26 mouse cellular contexts compared by ENCODE assay signal in the genomic region with DNA sequence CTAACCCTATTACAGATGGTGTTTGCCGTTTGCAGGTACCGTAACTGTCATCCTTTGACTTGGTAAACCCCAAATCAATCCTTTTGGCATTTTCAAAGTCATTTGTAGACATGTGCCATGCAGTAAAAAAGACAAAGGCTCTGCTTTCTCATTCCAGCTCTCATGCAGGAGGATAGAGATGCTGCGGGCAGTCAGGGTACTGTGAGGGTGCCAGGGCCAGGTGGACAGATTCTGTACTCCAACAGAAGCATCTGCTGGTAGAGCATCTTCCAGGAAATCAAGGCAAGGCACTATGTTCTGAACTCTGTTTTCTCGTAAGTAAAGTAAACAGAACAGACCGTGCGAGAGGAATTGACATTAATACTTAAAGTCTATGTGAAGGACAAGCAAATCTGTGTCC.
"Had no signal": no experiment of that assay in that cellular context is flagged by ENCODE, and none has a peak within 500 bp of the region (broad histone marks: within the 10 kb centered on the region; RNA-seq: fewer than 3 reads in every experiment).

No protein-coding gene starts in this region.

- H3K4me2 ChIP-seq: embryonic facial prominence, embryonic 12.5 days; embryonic facial prominence, embryonic 13.5 days; embryonic facial prominence, embryonic 15.5 days; forebrain, embryonic 12.5 days; forebrain, embryonic 13.5 days; forebrain, embryonic 15.5 days had no signal

- H3K27me3 ChIP-seq: embryonic facial prominence, embryonic 12.5 days; embryonic facial prominence, embryonic 13.5 days; embryonic facial prominence, embryonic 15.5 days; forebrain, embryonic 12.5 days; forebrain, embryonic 13.5 days; forebrain, embryonic 15.5 days had no signal

- DNase-seq: cerebellum, adult 8-10 months; cerebellum, adult 9-10 months; cerebellum, adult 9-11 months; cerebellum, postnatal 36 days; embryo, embryonic 11 days; forebrain, postnatal 0 days; gastrocnemius, adult 2 months; gastrocnemius, postnatal 10 days; gastrocnemius, postnatal 14 days; gastrocnemius, postnatal 25 days; gastrocnemius, postnatal 36 days; heart, adult 11 months; heart, adult 18-20 months; heart, adult 2 months had no signal

- H3K9ac ChIP-seq: embryonic facial prominence, embryonic 12.5 days; embryonic facial prominence, embryonic 13.5 days; embryonic facial prominence, embryonic 15.5 days; forebrain, embryonic 12.5 days; forebrain, embryonic 13.5 days; forebrain, embryonic 15.5 days; forebrain, postnatal 0 days had no signal

- H3K9me3 ChIP-seq: embryonic facial prominence, embryonic 10.5 days; embryonic facial prominence, embryonic 12.5 days; embryonic facial prominence, embryonic 13.5 days; embryonic facial prominence, embryonic 15.5 days; forebrain, embryonic 10.5 days; forebrain, embryonic 12.5 days; forebrain, embryonic 13.5 days; forebrain, embryonic 15.5 days; heart, embryonic 10.5 days had no signal

- ATAC-seq: forebrain, embryonic 13.5 days; forebrain, embryonic 14.5 days; forebrain, embryonic 15.5 days; forebrain, embryonic 16.5 days; forebrain, postnatal 0 days had no signal

- H3K4me3 ChIP-seq: embryonic facial prominence, embryonic 10.5 days; embryonic facial prominence, embryonic 12.5 days; embryonic facial prominence, embryonic 13.5 days; embryonic facial prominence, embryonic 15.5 days; erythroblast, embryonic 14.5 days; forebrain, embryonic 10.5 days; forebrain, embryonic 12.5 days; forebrain, embryonic 13.5 days; forebrain, embryonic 15.5 days; gastrocnemius, adult 2 months; heart, adult 2 months; heart, embryonic 10.5 days had no signal

- H3K4me1 ChIP-seq: embryonic facial prominence, embryonic 15.5 days had no signal

- H3K36me3 ChIP-seq: embryonic facial prominence, embryonic 10.5 days; embryonic facial prominence, embryonic 12.5 days; embryonic facial prominence, embryonic 13.5 days; embryonic facial prominence, embryonic 15.5 days; forebrain, embryonic 10.5 days; forebrain, embryonic 12.5 days; forebrain, embryonic 15.5 days; heart, embryonic 10.5 days had no signal

- H3K27ac ChIP-seq: embryonic facial prominence, embryonic 10.5 days; embryonic facial prominence, embryonic 12.5 days; embryonic facial prominence, embryonic 13.5 days; embryonic facial prominence, embryonic 15.5 days; forebrain, embryonic 10.5 days; forebrain, embryonic 12.5 days; forebrain, embryonic 13.5 days; forebrain, embryonic 15.5 days; gastrocnemius, adult 2 months; heart, adult 2 months; heart, embryonic 10.5 days had no signal
